Mouse (Mus musculus): ENCODE data around the gene A530016L24Rik. TPM values are rescaled to one million over a fixed set of nuclear protein-coding genes. Genes with fewer than 3 reads are reported as not detected.

A530016L24Rik gene
- polyA plus RNA-seq, 1 experiment from 2014 or later = not detected

- no peak overlapping the region for H3K4me2 ChIP-seq
- WGBS (ENCODE audit: insufficient replicate concordance) = 57% methylated on average over 6 of the region's 6 CpGs
- no peak overlapping the region for H3K27ac ChIP-seq
- H3K4me3 ChIP-seq = no peak overlapping the region
- peaks cover 38% of the 10 kb centered on the region for H3K27me3 ChIP-seq (replicated peaks)
- H3K4me1 ChIP-seq = peaks cover 28% of the 10 kb centered on the region
- H3K9me3 ChIP-seq (replicated peaks) = no peaks in the 10 kb centered on the region
- ATAC-seq = no peak
- no peaks in the 10 kb centered on the region for H3K36me3 ChIP-seq
- no peak overlapping the region for H3K9ac ChIP-seq
These were observed 17.0 kb downstream of the A530016L24Rik start for GRCm38 (mm10) chr12:112506267-112506666.

DNA sequence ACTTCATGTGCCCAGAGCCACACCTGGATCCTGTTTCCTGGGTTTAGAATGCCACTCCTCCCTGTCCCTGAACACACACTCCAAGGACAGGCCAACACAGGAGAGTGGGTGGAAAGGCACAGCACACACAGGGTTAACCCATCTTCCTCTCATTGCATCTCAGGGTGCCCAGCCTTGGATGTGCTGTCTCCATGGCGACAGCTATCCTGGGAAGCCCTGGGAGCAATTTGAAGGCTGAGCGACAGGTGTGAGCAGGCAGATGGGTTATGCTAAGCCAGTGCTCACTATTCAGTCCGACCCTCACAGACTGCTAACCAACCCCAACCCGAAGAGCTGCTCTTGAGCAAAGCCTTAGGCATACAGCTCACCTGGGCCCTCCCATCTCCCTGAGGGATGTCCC is 18.0 kb downstream of the A530016L24Rik start:
- Histone ChIP-seq H3K27ac (no peak overlapping the region), H3K9me3 (replicated peaks) (no peaks in the 10 kb centered on the region), H3K4me2 (no peak overlapping the region), H3K9ac (no peak overlapping the region), H3K27me3 (replicated peaks) (peaks cover 48% of the 10 kb centered on the region), H3K4me1 (peaks cover 25% of the 10 kb centered on the region), H3K36me3 (no peaks in the 10 kb centered on the region), H3K4me3 (no peak overlapping the region)
- WGBS (ENCODE audit: insufficient replicate concordance) = 41% methylated on average over 4 of the region's 4 CpGs
- no peak for ATAC-seq

DNA sequence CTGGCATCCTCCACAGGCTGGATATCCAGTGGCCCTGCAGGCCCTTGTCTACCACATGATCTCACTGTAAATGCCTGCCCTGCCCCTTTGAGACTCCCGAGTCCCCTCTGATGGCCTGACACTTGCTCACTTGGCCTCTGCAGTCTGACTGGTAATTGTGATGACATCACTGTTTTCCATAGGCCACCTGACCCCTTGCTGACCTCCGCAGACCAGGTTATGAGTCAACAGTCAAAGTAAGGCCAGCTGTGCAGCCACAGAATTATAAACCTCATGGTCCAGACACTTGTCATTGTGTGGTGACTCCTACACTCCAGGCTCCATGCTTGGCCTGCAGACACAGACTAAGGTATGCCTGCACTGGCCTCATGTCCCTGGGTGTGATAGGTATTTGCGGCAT is 18.7 kb downstream of the A530016L24Rik start:
- Histone ChIP-seq H3K9ac (no peak overlapping the region), H3K4me2 (no peak overlapping the region), H3K4me3 (no peak overlapping the region), H3K36me3 (no peaks in the 10 kb centered on the region), H3K9me3 (replicated peaks) (no peaks in the 10 kb centered on the region), H3K4me1 (peaks cover 17% of the 10 kb centered on the region), H3K27me3 (replicated peaks) (peaks cover 55% of the 10 kb centered on the region), H3K27ac (no peak overlapping the region)
- 61% methylated on average over 3 of the region's 3 CpGs for WGBS (ENCODE audit: insufficient replicate concordance)
- ATAC-seq = no peak

DNA sequence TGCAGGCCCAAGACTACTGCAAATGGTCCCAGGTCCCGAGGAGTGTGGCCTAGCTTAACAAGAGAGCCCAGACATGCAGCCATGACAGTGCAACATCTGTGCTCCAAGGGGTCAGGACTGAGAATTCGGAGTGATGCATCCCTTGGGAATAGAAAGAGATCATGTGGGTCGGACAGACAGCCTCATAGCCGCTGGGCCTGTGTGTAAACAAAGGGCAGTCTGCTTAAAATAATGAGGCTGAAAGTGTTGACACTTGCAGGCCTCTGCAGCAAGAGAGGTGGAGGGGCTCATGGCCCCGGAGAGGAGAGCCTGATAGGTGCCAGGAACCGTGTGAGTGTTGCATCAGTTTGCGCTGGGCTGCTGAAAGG is 21.1 kb downstream of the A530016L24Rik start:
- H3K4me3 ChIP-seq = no peak overlapping the region

DNA sequence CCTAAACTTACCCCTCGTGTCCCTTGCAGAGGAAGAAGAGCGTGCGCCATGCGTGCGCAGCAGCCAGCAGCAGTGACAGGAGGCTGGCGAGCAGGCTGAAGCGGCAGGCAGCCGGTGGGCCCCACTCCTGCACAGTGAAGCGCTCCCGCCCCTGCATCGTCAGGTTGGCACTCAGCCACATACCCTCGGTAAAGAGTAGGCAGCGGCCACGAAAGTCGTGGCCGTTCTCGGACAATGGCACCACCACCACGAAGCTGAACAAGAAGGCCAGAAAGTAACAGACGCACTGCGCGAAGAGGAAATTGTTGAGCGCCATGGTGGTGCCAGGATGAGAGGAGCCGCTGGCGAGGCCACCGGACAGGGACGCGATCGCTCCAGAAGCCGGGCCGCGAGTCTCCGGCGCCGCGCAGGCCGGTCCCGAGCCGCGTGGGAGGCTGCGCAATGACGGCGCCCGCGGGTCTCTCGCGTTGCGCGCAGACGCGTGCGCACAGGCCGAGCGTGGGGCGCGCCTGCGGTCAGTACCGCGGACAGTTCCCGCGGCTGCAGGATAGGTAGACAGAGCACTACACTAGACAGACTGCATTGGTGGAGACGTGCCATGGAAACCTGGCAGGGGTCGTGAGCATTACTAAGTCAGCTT is 21.6 kb downstream of the A530016L24Rik start:
- peaks cover 64% of the 10 kb centered on the region for H3K27me3 ChIP-seq (replicated peaks)
- 6% methylated on average over 62 of the region's 62 CpGs for WGBS (ENCODE audit: insufficient replicate concordance)
- H3K27ac ChIP-seq = no peak overlapping the region
- peak overlapping the region; percentile 27 for H3K4me3 ChIP-seq
- H3K36me3 ChIP-seq = no peaks in the 10 kb centered on the region
- peak overlapping the region; percentile 60 for H3K4me2 ChIP-seq
- no peak for ATAC-seq
- no peak overlapping the region for H3K9ac ChIP-seq
- H3K9me3 ChIP-seq (replicated peaks) = no peaks in the 10 kb centered on the region
- H3K4me1 ChIP-seq = peaks cover 6% of the 10 kb centered on the region; the same call in 1 of the 2 replicates

More for the DNA sequence above, 21.1 kb downstream of the A530016L24Rik start:
- H3K4me2 ChIP-seq = peak overlapping the region; percentile 60
- no peak overlapping the region for H3K27ac ChIP-seq
- no peak for ATAC-seq
- H3K36me3 ChIP-seq = no peaks in the 10 kb centered on the region
- peaks cover 63% of the 10 kb centered on the region for H3K27me3 ChIP-seq (replicated peaks)
- WGBS (ENCODE audit: insufficient replicate concordance) = 25% methylated on average over 7 of the region's 7 CpGs
- H3K4me1 ChIP-seq = peaks cover 6% of the 10 kb centered on the region; the same call in 1 of the 2 replicates
- H3K9me3 ChIP-seq (replicated peaks) = no peaks in the 10 kb centered on the region
- no peak overlapping the region for H3K9ac ChIP-seq

DNA sequence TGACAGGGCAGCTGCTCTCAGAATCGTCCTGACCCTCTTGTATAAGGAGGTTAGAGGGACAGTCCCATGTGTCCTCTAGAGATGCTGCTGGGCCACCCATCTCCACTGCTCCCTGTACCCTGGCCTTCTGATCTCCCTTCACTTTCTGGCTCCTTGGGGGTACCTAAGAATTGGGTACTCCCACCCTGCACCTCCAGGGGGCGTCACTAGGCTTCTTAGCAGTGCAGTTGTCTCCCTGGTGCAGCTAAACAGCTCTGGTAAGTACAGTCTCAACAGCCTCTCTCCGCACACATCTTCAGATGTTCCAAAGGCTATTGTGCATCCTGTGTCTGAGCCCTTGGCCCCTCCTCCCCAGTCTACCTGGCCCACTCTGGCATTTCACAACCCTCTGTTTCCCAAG is 25.6 kb downstream of the A530016L24Rik start:
- no peak overlapping the region for H3K4me2 ChIP-seq
- no peak overlapping the region for H3K4me3 ChIP-seq
- no peak overlapping the region for H3K27ac ChIP-seq
- H3K36me3 ChIP-seq = no peaks in the 10 kb centered on the region
- no peaks in the 10 kb centered on the region for H3K9me3 ChIP-seq (replicated peaks)
- H3K9ac ChIP-seq = no peak overlapping the region
- peaks cover 33% of the 10 kb centered on the region for H3K4me1 ChIP-seq
- no peak for ATAC-seq
- peaks cover 42% of the 10 kb centered on the region for H3K27me3 ChIP-seq (replicated peaks)
- 37% methylated on average over 3 of the region's 3 CpGs for WGBS (ENCODE audit: insufficient replicate concordance)

DNA sequence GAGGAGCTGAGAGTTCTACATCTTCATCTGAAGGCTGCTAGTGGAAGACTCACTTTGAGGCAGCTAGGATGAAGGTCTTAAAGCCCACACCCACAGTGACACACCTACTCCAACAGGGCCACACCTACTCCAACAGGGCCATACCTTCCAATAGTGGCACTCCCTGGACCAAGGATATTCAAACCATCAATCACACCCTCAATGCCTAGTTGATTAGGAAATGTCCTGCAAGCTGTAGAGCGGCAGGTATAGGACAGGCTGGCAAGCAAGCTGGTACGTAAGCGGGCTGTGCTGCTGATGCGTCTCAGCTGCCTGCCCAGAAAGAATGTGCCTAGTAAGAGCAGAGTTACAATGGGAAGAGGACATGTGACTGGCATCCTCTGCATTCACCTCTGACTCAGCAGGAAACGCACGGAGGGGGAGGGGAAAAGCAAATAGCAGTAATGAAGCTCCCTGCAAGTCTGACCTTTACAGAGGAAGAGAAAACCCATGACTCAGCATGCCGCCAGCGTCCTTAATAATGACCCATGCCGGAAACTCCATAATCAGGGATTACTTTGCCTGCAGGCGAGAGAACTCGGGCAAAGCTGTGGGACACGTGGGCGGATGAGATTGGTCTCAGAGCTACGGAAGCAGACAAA is 27.6 kb downstream of the A530016L24Rik start, which contains the start of gene Tmem179:
TSS of gene Tmem179 (minus strand) at position 51 of the 641 bp plus-strand sequence.
- Histone ChIP-seq H3K27ac (peak within 1 kb of the TSS; percentile 54; the same call in 1 of the 2 replicates), H3K36me3 (no peaks in the 10 kb centered on the region), H3K9ac (no peak within 1 kb of the TSS), H3K4me2 (peak within 1 kb of the TSS; percentile 29), H3K27me3 (replicated peaks) (peaks cover 22% of the 10 kb centered on the region; the same call in 1 of the 2 replicates), H3K9me3 (replicated peaks) (no peaks in the 10 kb centered on the region), H3K4me1 (peaks cover 27% of the 10 kb centered on the region), H3K4me3 (no peak within 1 kb of the TSS)
- WGBS (ENCODE audit: insufficient replicate concordance) = 13% methylated on average over 14 of the region's 14 CpGs
- ATAC-seq = peak; percentile 40; the same call in 1 of the 2 replicates

- no peak overlapping the region for H3K4me3 ChIP-seq
- H3K27me3 ChIP-seq (replicated peaks) = peaks cover 10% of the 10 kb centered on the region; the same call in 1 of the 2 replicates
- no peak overlapping the region for H3K4me2 ChIP-seq
- no peak overlapping the region for H3K9ac ChIP-seq
- H3K36me3 ChIP-seq = no peaks in the 10 kb centered on the region
- 0 out of 2 replicates have a peak overlapping the region, but pooled peaks have one; percentile 4 for H3K27ac ChIP-seq
- ATAC-seq = peak; percentile 81
- H3K9me3 ChIP-seq (replicated peaks) = no peaks in the 10 kb centered on the region
- peaks cover 27% of the 10 kb centered on the region for H3K4me1 ChIP-seq
- WGBS (ENCODE audit: insufficient replicate concordance) = 16% methylated on average over 4 of the region's 4 CpGs
These were observed 28.9 kb downstream of the A530016L24Rik start for GRCm38 (mm10) chr12:112518105-112518504.

DNA sequence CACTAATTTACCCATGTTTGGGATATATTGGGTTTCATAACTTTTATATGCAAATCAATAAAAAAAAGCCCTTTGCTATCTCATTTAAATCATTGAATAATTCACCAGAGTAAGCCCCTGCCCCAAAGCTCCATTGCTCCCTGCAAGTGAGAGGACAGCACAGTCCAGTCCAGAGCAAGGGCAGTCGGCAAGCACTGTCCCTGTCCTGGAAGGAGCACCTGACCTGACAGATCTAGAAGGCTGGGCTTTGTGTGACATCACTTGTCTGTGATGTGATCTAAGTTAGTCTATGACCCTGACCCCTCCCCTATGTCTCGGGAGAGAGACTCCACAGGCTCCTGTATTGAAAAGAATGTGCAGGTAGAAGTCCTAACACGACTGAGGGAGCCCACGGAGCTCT is 44.5 kb downstream of the A530016L24Rik start:
- Histone ChIP-seq H3K4me3 (no peak overlapping the region), H3K36me3 (no peaks in the 10 kb centered on the region), H3K27me3 (replicated peaks) (peaks cover 37% of the 10 kb centered on the region), H3K9ac (no peak overlapping the region), H3K9me3 (replicated peaks) (no peaks in the 10 kb centered on the region), H3K4me2 (no peak overlapping the region), H3K27ac (no peak overlapping the region), H3K4me1 (no peaks in the 10 kb centered on the region)
- ATAC-seq = no peak
- 39% methylated on average over 4 of the region's 4 CpGs for WGBS (ENCODE audit: insufficient replicate concordance)

DNA sequence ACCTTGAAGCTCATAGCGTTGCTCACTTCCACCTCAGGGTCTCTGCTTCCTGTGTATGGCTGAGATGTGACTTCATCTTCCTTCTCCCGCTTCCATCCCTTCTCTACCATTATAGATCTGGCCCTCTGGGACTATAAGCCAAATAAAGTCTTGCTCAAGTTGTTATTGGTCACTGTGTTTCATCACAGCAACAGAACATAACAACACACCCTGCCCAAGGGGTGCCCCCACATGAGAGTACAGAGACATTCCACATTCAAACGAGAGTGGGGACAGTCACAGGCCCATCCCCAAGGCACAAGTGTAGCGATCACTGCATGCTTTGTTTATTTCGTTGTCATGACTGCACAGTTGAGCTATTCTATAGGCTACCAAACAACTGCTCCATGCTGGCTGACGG is 48.0 kb downstream of the A530016L24Rik start:
- ATAC-seq = no peak
- Histone ChIP-seq H3K4me2 (no peak overlapping the region), H3K36me3 (no peaks in the 10 kb centered on the region), H3K27me3 (replicated peaks) (peaks cover 40% of the 10 kb centered on the region), H3K4me3 (no peak overlapping the region), H3K9ac (no peak overlapping the region), H3K9me3 (replicated peaks) (no peaks in the 10 kb centered on the region), H3K27ac (no peak overlapping the region), H3K4me1 (no peaks in the 10 kb centered on the region)
- 69% methylated on average over 6 of the region's 6 CpGs for WGBS (ENCODE audit: insufficient replicate concordance)

DNA sequence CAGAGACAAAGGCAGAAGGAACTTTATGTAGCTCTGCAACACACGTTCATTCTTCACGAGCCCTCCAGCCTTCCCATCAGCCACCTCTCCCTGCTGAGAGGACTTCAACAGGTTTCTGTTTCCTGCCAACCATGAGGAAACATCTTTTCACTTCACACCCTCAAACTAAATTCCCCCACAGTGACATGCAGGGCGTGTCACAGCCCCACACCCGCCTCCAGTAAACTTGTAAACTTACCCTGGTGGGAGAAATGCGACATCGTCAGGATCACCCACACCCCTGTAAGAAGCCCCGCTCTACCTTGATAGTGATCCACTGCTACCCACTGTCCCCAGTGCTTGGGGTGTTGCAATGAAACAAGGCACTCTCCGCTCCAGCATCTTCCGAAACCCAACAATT is 49.1 kb downstream of the A530016L24Rik start:
- H3K27ac ChIP-seq = no peak overlapping the region
- H3K4me1 ChIP-seq = no peaks in the 10 kb centered on the region
- no peak overlapping the region for H3K4me3 ChIP-seq
- no peak overlapping the region for H3K4me2 ChIP-seq
- 66% methylated on average over 9 of the region's 9 CpGs for WGBS (ENCODE audit: insufficient replicate concordance)
- no peak for ATAC-seq
- no peak overlapping the region for H3K9ac ChIP-seq
- peaks cover 42% of the 10 kb centered on the region for H3K27me3 ChIP-seq (replicated peaks)
- H3K36me3 ChIP-seq = no peaks in the 10 kb centered on the region
- no peaks in the 10 kb centered on the region for H3K9me3 ChIP-seq (replicated peaks)

GRCm38 (mm10) chr12:112539466-112539965 is 50.3 kb downstream of the A530016L24Rik start:
- ATAC-seq = no peak
- no peaks in the 10 kb centered on the region for H3K36me3 ChIP-seq
- H3K4me3 ChIP-seq = no peak overlapping the region
- H3K4me1 ChIP-seq = 0 out of 2 replicates have a peak, but pooled peaks cover 7% of the 10 kb centered on the region
- 73% methylated on average over 7 of the region's 7 CpGs for WGBS (ENCODE audit: insufficient replicate concordance)
- peaks cover 32% of the 10 kb centered on the region for H3K27me3 ChIP-seq (replicated peaks)
- no peak overlapping the region for H3K9ac ChIP-seq
- no peaks in the 10 kb centered on the region for H3K9me3 ChIP-seq (replicated peaks)
- H3K4me2 ChIP-seq = no peak overlapping the region
- no peak overlapping the region for H3K27ac ChIP-seq
